Mouse (Mus musculus): ENCODE measurements around the gene Trim43b.
"Not testable (repeated sequence)": the region's sequence is repeated elsewhere in the genome, so short reads cannot be mapped to it uniquely, and the experiment has no call there.

Trim43b gene

GRCm38 (mm10) chr9:89092735-89093134 lies at the start of gene Trim43b:
Gene Trim43b, minus strand, starts transcription at chr9:89092835.
- not testable (repeated sequence) for DNase-seq (ENCODE audit: low spot score)

- not testable (repeated sequence) for DNase-seq (ENCODE audit: low spot score)
Observed at GRCm38 (mm10) chr9:89104576-89104975, 11.9 kb upstream of the Trim43b start.

GRCm38 (mm10) chr9:89086746-89087145 lies 5.9 kb downstream of the Trim43b start:
- not testable (repeated sequence) for DNase-seq (ENCODE audit: low spot score)

- not testable (repeated sequence) for DNase-seq (ENCODE audit: low spot score)
Observed at GRCm38 (mm10) chr9:89079637-89080036, 13.0 kb downstream of the Trim43b start.

GRCm38 (mm10) chr9:89076508-89076907 lies 16.1 kb downstream of the Trim43b start:
- DNase-seq (ENCODE audit: low spot score), result not testable (repeated sequence)

GRCm38 (mm10) chr9:89067143-89067501 lies 25.5 kb downstream of the Trim43b start:
- not testable (repeated sequence) for DNase-seq (ENCODE audit: low spot score)

GRCm38 (mm10) chr9:89066378-89067142 lies 26.1 kb downstream of the Trim43b start:
- peak; percentile 24 for DNase-seq (ENCODE audit: low spot score)

Measured in T-cell, adult 2 months (primary cell).